Mouse (Mus musculus) spleen, postnatal 10 days (tissue): ENCODE results near the gene Cdcp2.

ENCODE experiments used
- DNase-seq, 2 experiments: peaks; one replicate each; pipeline ENCODE4 v3.0.0; 2021 to 2022; ENCODE audit warnings: low spot score in 2 of 2

Gene Cdcp2

GRCm38 (mm10) chr4:107096841-107097373 lies at the start of gene Cdcp2:
Cdcp2 (plus strand) TSS chr4:107096891.
- DNase-seq: no peak

GRCm38 (mm10) chr4:107047806-107048205 lies 48.9 kb upstream of the Cdcp2 start:
- no peak for DNase-seq

GRCm38 (mm10) chr4:107048568-107049162 lies 48.0 kb upstream of the Cdcp2 start:
- DNase-seq: no peak

GRCm38 (mm10) chr4:107051889-107052288 lies 44.8 kb upstream of the Cdcp2 start:
- no peak for DNase-seq

- DNase-seq: no peak
Measured at GRCm38 (mm10) chr4:107052962-107053553, 43.6 kb upstream of the Cdcp2 start.

GRCm38 (mm10) chr4:107056088-107056487 lies 40.6 kb upstream of the Cdcp2 start:
- DNase-seq: no peak

GRCm38 (mm10) chr4:107058346-107058745 lies 38.3 kb upstream of the Cdcp2 start:
- DNase-seq: no peak

- no peak for DNase-seq
Measured at GRCm38 (mm10) chr4:107058781-107059180, 37.9 kb upstream of the Cdcp2 start.

GRCm38 (mm10) chr4:107061560-107061959 lies 35.1 kb upstream of the Cdcp2 start:
- no peak for DNase-seq

- DNase-seq: no peak
Measured at GRCm38 (mm10) chr4:107063214-107063613, 33.5 kb upstream of the Cdcp2 start.

- no peak for DNase-seq
Measured at GRCm38 (mm10) chr4:107064394-107065098, 32.1 kb upstream of the Cdcp2 start.

- DNase-seq: peak; percentile 95 to 96
Measured at GRCm38 (mm10) chr4:107066252-107067124, 30.2 kb upstream of the Cdcp2 start, which contains the start of the genes Mrpl37 and Cyb5rl. Mrpl37 (minus strand) TSS chr4:107066868. Cyb5rl (plus strand) TSS chr4:107066988.

- DNase-seq: peak in 1 of 2 experiments; percentile 54
Measured at GRCm38 (mm10) chr4:107067151-107067840, 29.4 kb upstream of the Cdcp2 start.

GRCm38 (mm10) chr4:107072343-107072742 lies 24.3 kb upstream of the Cdcp2 start:
- no peak for DNase-seq

- DNase-seq: no peak
Measured at GRCm38 (mm10) chr4:107075456-107075855, 21.2 kb upstream of the Cdcp2 start.

- DNase-seq: no peak
Measured at GRCm38 (mm10) chr4:107078894-107079293, 17.8 kb upstream of the Cdcp2 start.

GRCm38 (mm10) chr4:107079716-107080115 lies 17.0 kb upstream of the Cdcp2 start:
- no peak for DNase-seq

GRCm38 (mm10) chr4:107082185-107082584 lies 14.5 kb upstream of the Cdcp2 start:
- DNase-seq: no peak

- DNase-seq: no peak
Measured at GRCm38 (mm10) chr4:107083126-107083525, 13.6 kb upstream of the Cdcp2 start.

GRCm38 (mm10) chr4:107084343-107084742 lies 12.3 kb upstream of the Cdcp2 start:
- DNase-seq: no peak

GRCm38 (mm10) chr4:107084858-107085257 lies 11.8 kb upstream of the Cdcp2 start:
- DNase-seq: no peak
